Mouse (Mus musculus) megakaryocyte, embryonic 14.5 days (primary cell): ENCODE results near the gene Tead1.

Experiments used
- FLI1 ChIP-seq: IDR thresholded peaks from 2 replicates; pipeline ENCODE4 v1.6.1; 2012; ENCODE audit warnings: low read length, inconsistent platforms, mixed read lengths
- GATA1 ChIP-seq: IDR thresholded peaks from 3 replicates; pipeline ENCODE4 v1.6.1; 2012; ENCODE audit warnings: mixed read lengths, low read length, inconsistent platforms, borderline replicate concordance

DNA sequence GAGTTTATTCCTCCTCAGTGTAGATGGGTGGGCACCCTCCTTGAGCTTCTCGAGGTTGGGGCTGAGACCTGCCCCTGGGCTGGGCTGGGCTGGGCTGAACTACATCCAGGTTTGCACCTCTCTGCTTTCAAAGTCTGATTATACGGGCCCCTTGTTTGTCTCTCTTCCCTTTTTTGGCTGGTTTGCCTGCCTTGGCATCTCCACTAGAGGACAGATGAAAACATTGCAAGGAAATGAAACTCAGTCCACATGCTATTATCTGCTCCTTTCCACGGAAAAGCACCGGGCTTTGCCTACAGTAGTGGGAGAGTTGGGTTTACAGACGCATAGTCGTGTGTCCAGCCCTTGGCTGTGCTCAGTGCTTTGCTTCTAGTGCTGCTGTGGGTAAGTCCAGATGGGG lies 60.1 kb downstream of the Tead1 start:
- no peak for TF ChIP-seq GATA1
- TF ChIP-seq FLI1 = no peak
